Mouse (Mus musculus) adrenal gland, postnatal 10 days (tissue): ENCODE results near the gene Ric1. TPM values are rescaled to one million over a fixed set of nuclear protein-coding genes. Genes with fewer than 3 reads are reported as not detected.
"Not testable (repeated sequence)": the region's sequence is repeated elsewhere in the genome, so short reads cannot be mapped to it uniquely, and the experiment has no call there.

Source experiments
- DNase-seq: peaks from one replicate; pipeline ENCODE4 v3.0.0; 2021; ENCODE audit warnings: mixed read lengths
- total RNA-seq, 2 experiments: library from RNA; stranded (reverse); gene quantifications; 2 replicates each; pipeline ENCODE4 v1.2.3; 2021

The Ric1 gene
- total RNA-seq, 2 experiments from 2014 or later: 51.9 to 57.6 TPM

GRCm38 (mm10) chr19:29527299-29527698, 5.2 kb downstream of the Ric1 start:
- no peak for DNase-seq

GRCm38 (mm10) chr19:29528568-29528967, 6.5 kb downstream of the Ric1 start:
- no peak for DNase-seq

GRCm38 (mm10) chr19:29534030-29534429, 11.9 kb downstream of the Ric1 start:
- DNase-seq: no peak

- DNase-seq: no peak
Observed at GRCm38 (mm10) chr19:29542256-29542970, 20.3 kb downstream of the Ric1 start.

GRCm38 (mm10) chr19:29544026-29544425, 21.9 kb downstream of the Ric1 start:
- no peak for DNase-seq

- DNase-seq: no peak
Observed at GRCm38 (mm10) chr19:29550618-29551017, 28.5 kb downstream of the Ric1 start.

GRCm38 (mm10) chr19:29551128-29551527, 29.0 kb downstream of the Ric1 start:
- no peak for DNase-seq

GRCm38 (mm10) chr19:29551980-29552379, 29.9 kb downstream of the Ric1 start:
- DNase-seq: not testable (repeated sequence)

- not testable (repeated sequence) for DNase-seq
Observed at GRCm38 (mm10) chr19:29557171-29557845, 35.2 kb downstream of the Ric1 start.

GRCm38 (mm10) chr19:29562166-29562565, 40.1 kb downstream of the Ric1 start:
- no peak for DNase-seq

- DNase-seq: no peak
Observed at GRCm38 (mm10) chr19:29562603-29563002, 40.5 kb downstream of the Ric1 start.

- peak; percentile 72 for DNase-seq
Observed at GRCm38 (mm10) chr19:29563258-29563779, 41.2 kb downstream of the Ric1 start.

- no peak for DNase-seq
Observed at GRCm38 (mm10) chr19:29566512-29566911, 44.4 kb downstream of the Ric1 start.

- DNase-seq: no peak
Observed at GRCm38 (mm10) chr19:29582439-29582838, 60.4 kb downstream of the Ric1 start.

- DNase-seq: no peak
Observed at GRCm38 (mm10) chr19:29583734-29584133, 61.7 kb downstream of the Ric1 start.

GRCm38 (mm10) chr19:29593783-29594182, 71.7 kb downstream of the Ric1 start:
- not testable (repeated sequence) for DNase-seq

- no peak for DNase-seq
Observed at GRCm38 (mm10) chr19:29596276-29596675, 74.2 kb downstream of the Ric1 start.

GRCm38 (mm10) chr19:29596985-29597384, 74.9 kb downstream of the Ric1 start:
- peak; percentile 17 for DNase-seq

- DNase-seq: no peak
Observed at GRCm38 (mm10) chr19:29598981-29599380, 76.9 kb downstream of the Ric1 start.

GRCm38 (mm10) chr19:29603548-29604353, 81.7 kb downstream of the Ric1 start:
- no peak for DNase-seq

GRCm38 (mm10) chr19:29604653-29605052, 82.6 kb downstream of the Ric1 start:
- DNase-seq: no peak

GRCm38 (mm10) chr19:29607521-29607920, 85.4 kb downstream of the Ric1 start:
- DNase-seq: no peak

- no peak for DNase-seq
Observed at GRCm38 (mm10) chr19:29608212-29608611, 86.1 kb downstream of the Ric1 start.
